Mouse (Mus musculus) heart, adult 2 months (tissue): Measurements from ENCODE around the gene Atp1a4.

Experiments used
- CTCF ChIP-seq: fragments of 200-600 bp; IDR thresholded peaks from 2 replicates; pipeline ENCODE4 v1.8.1; 2022; ENCODE audit warnings: antibody characterized with exemption, mild to moderate bottlenecking, moderate library complexity
- EP300 ChIP-seq: fragments of 200-500 bp; IDR thresholded peaks from 2 replicates; pipeline ENCODE4 v1.6.1; 2011; ENCODE audit warnings: low read depth, low read length, control low read depth; ENCODE audit not compliant: insufficient read depth
- POLR2A ChIP-seq: fragments of 200-500 bp; IDR thresholded peaks from 2 replicates; pipeline ENCODE4 v1.6.1; 2011; ENCODE audit warnings: mild to moderate bottlenecking, low read depth, low read length, control low read depth; ENCODE audit not compliant: insufficient read depth

DNA sequence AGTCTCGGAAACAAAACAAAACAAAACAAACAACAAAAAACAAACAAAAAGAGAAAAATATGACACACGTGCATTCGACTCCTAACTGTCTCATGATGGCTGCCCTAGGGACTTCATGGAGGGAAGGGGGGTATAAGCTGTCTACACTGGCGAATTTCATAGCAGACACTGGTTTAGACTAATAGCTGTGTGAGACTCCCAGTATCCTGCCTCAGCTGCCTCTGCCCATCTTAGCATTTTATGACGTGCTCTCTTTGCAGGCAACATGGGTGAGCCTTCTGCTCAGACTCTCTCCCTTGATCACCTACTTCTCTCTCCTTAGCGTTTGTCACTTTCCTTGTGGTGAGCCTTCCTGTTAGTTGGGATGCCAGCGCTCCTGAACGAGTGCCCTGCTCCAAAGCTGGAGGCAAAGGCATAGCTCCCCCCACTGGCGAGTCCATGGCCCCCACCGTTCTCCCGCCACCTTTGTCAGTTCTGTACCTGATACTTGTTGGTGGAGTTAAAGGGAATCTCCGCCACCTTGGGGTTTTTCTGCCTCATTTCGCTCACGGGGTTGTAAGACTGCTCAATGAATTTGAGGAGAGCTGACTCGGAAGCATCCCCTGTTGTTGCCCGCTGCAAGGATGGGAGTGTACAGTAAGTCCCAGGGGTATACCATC, 14.5 kb downstream of the Atp1a4 start:
- TF ChIP-seq CTCF (peak; percentile 68), POLR2A (no peak), EP300 (no peak)
